Mouse (Mus musculus) ES-Bruce4 (cell line): ENCODE measurements at regions not wholly inside any gene's neighbourhood (a gene's known extent, or its start where the extent isn't known, plus 50 kb on each side); places are given as distances from the start of the nearest gene placed in this dataset.

ENCODE experiments used
- CTCF ChIP-seq: IDR thresholded peaks from one replicate; pipeline ENCODE4 v1.8.1; 2011; ENCODE audit warnings: low read depth, low read length
- EP300 ChIP-seq: IDR thresholded peaks from 2 replicates; pipeline ENCODE4 v1.6.1; 2011; ENCODE audit warnings: low read depth, low read length; ENCODE audit not compliant: insufficient read depth
- POLR2A ChIP-seq: IDR thresholded peaks from one replicate; pipeline ENCODE4 v1.8.1; 2011; ENCODE audit warnings: low read length; ENCODE audit not compliant: insufficient read depth

DNA sequence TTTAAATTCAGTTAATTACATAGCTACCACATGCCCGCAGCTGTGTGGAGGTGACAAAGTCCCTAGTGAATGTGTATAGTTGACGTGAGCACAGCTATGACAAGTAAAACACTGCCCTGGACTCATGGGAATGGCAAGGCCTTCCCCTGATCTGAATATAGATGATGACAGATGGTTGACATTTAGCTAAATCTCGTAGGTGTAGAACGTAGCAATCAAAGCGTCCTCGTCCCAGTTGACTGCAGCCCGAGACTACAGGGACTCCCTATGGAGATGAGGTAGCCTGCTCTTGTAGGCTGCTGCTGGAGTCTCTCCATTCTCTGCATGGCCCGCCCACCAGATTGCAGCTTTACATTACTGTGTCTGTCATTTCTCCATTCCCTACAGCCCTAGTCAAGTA is 107.0 kb upstream of the Slc1a3 start:
- TF ChIP-seq CTCF, result no peak
- TF ChIP-seq POLR2A, result no peak
- no peak for TF ChIP-seq EP300
